Mouse (Mus musculus) stomach, postnatal 0 days (tissue): Measurements from ENCODE around the gene Wdr24. TPM values are rescaled to one million over a fixed set of nuclear protein-coding genes. Genes with fewer than 3 reads are reported as not detected.
A peak's percentile ranks its signal among the peaks of the same experiment; 100 is the strongest.

ENCODE experiments used
- ATAC-seq: fragments of 200-750 bp; cut with Nextera tagmentation; 2 replicates; pipeline ENCODE4 v1.8.0; 2017; ENCODE audit not compliant: low FRiP score, low TSS enrichment
- DNase-seq: peaks from one replicate; pipeline ENCODE4 v3.0.0-alpha.2; 2016; ENCODE audit warnings: low spot score
- H3K27ac ChIP-seq: fragments of 300-500 bp; sonication (generic); replicated peaks from 2 replicates; pipeline ENCODE4 v1.5.1; 2014; ENCODE audit warnings: mild to moderate bottlenecking, control low read depth
- H3K27me3 ChIP-seq: fragments of 300-500 bp; sonication (generic); 2 replicates; pipeline ENCODE4 v1.6.1; 2014; ENCODE audit warnings: low read length; ENCODE audit not compliant: control insufficient read depth, insufficient read depth
- H3K36me3 ChIP-seq: fragments of 300-500 bp; sonication (generic); 2 replicates; pipeline ENCODE4 v1.6.1; 2014; ENCODE audit warnings: low read length, mixed read lengths; ENCODE audit not compliant: control insufficient read depth, insufficient read depth
- H3K4me1 ChIP-seq: fragments of 300-500 bp; sonication (generic); replicated peaks from 2 replicates; pipeline ENCODE4 v1.6.1; 2014; ENCODE audit warnings: antibody characterized with exemption; ENCODE audit not compliant: control insufficient read depth, insufficient read depth
- H3K4me2 ChIP-seq: fragments of 300-500 bp; sonication (generic); replicated peaks from 2 replicates; pipeline ENCODE4 v1.6.1; 2014; ENCODE audit warnings: low read depth, mild to moderate bottlenecking, control low read depth, moderate library complexity
- H3K4me3 ChIP-seq: fragments of 300-500 bp; sonication (generic); 2 replicates; pipeline ENCODE4 v1.5.1; 2014; ENCODE audit warnings: low read depth, low read length, control low read depth
- H3K9ac ChIP-seq: fragments of 300-500 bp; sonication (generic); 2 replicates; pipeline ENCODE4 v1.6.1; 2014; ENCODE audit warnings: mild to moderate bottlenecking, low read length, control low read depth, mixed read lengths
- H3K9me3 ChIP-seq: fragments of 300-500 bp; sonication (generic); 2 replicates; pipeline ENCODE4 v1.6.1; 2016; ENCODE audit warnings: low read length; ENCODE audit not compliant: control insufficient read depth
- CTCF ChIP-seq: IDR thresholded peaks from 2 replicates; pipeline ENCODE4 v1.5.1; 2016; ENCODE audit warnings: antibody characterized with exemption, low read depth, mild to moderate bottlenecking, moderate library complexity
- EP300 ChIP-seq: optimal IDR thresholded peaks from 2 replicates; pipeline ENCODE3; 2016; ENCODE audit warnings: antibody characterized with exemption
- WGBS: fragments of 180-500 bp; shearing (Covaris S2); extraction: QIAGEN DNeasy Blood & Tissue Kit; methylation state at CpG from one replicate; pipeline ENCODE4 v1.1.7; 2014; 5-methylcytosine and 5-hydroxymethylcytosine counted together
- polyA plus RNA-seq: library from polyadenylated mRNA; unstranded; fragments of >200 nt; fragmentation: Nextera tagmentation; extraction: Ambion mirVana; gene quantifications from 2 replicates; pipeline ENCODE4 v1.2.1, GENCODE M21; 2015

The Wdr24 gene
- polyA plus RNA-seq, 1 experiment from 2014 or later: 10.8 TPM

DNA sequence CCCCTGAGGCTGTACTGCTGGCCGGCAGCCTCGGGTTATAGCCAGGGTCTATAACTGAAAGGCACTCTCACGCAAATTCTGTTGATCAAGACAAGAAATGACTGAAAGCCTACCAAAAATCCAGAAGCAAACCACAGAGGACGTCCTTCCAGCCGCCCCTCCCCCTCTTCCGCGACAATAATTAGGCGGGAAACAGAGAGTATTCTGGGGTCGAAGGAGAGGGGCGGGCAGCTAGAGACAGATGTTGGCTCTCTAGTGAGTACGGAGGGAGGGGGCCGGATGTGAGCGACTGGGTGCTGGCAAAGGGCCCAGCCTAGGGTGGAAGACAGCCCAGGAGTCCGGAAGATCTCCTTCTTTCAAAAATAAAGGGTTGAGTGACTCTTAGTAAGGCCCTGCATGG, 30.8 kb upstream of the Wdr24 start, which contains the start of gene Fam173a:
TSS of gene Fam173a (minus strand) at position 287 of the 400 bp plus-strand sequence.
- H3K4me2 ChIP-seq: peak within 1 kb of the TSS; percentile 87
- WGBS: under 1% methylated on average over 14 of the region's 14 CpGs
- H3K9me3 ChIP-seq: no peaks in the 10 kb centered on the region
- H3K27me3 ChIP-seq: no peaks in the 10 kb centered on the region
- peak; percentile 68 for DNase-seq
- peak; percentile 50; the same call in 1 of the 2 replicates for ATAC-seq
- H3K9ac ChIP-seq: peak within 1 kb of the TSS; percentile 76
- H3K4me1 ChIP-seq: peaks cover 3% of the 10 kb centered on the region; the same call in 1 of the 2 replicates
- TF ChIP-seq EP300 (no peak), CTCF (no peak)
- peaks cover 9% of the 10 kb centered on the region; the same call in 1 of the 2 replicates for H3K36me3 ChIP-seq
- peak within 1 kb of the TSS; percentile 79 for H3K4me3 ChIP-seq
- peak within 1 kb of the TSS; percentile 93 for H3K27ac ChIP-seq

DNA sequence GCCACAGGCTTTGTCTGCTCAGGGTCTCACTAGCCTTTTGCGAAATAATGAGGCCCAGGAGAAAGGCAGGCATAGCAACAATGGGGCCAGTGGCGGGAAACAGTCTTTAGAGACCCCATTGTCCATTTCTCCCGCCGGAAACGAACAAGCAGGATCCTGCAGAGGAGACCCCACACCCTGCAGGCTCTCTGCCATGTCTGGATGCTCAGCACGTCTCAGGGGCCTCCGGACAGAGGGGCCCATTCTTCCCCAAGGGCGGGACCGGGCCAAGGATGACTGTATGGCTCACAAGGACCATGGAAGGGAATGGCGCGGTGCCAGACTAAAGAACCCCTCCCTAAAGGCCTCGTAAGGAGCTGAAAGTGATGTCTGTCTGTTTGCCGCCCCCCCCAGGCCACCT, 29.2 kb upstream of the Wdr24 start:
- no peak overlapping the region for H3K4me2 ChIP-seq
- no peaks in the 10 kb centered on the region for H3K27me3 ChIP-seq
- H3K27ac ChIP-seq: no peak overlapping the region
- no peak overlapping the region for H3K4me3 ChIP-seq
- TF ChIP-seq EP300 (no peak), CTCF (no peak)
- no peaks in the 10 kb centered on the region for H3K9me3 ChIP-seq
- DNase-seq: no peak
- WGBS: 69% methylated on average over 13 of the region's 13 CpGs
- peaks cover 9% of the 10 kb centered on the region; the same call in 1 of the 2 replicates for H3K36me3 ChIP-seq
- ATAC-seq: no peak
- H3K9ac ChIP-seq: no peak overlapping the region
- H3K4me1 ChIP-seq: peaks cover 3% of the 10 kb centered on the region; the same call in 1 of the 2 replicates

DNA sequence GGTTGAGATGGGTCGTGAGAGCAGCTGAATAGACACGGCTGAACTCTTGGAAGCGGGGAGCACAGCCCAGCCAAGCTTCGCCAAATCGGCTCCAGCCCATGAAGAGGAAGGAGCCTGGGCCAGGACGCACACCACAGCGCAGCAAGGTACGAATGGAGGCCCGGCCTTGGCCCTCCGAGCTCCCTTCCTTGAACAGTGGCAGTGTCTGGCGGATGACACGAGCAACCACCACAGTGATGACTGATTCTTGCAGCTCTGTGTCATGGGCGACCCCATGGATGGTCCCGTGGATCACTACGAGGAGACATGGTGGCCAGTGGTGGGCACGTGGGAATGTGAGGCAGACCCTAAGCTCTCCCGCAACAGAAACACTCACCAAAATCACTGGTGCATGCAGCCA, 28.4 kb upstream of the Wdr24 start:
- TF ChIP-seq CTCF: no peak
- TF ChIP-seq EP300: no peak
- no peak overlapping the region for H3K4me3 ChIP-seq
- peaks cover 3% of the 10 kb centered on the region; the same call in 1 of the 2 replicates for H3K36me3 ChIP-seq
- no peak overlapping the region for H3K9ac ChIP-seq
- ATAC-seq (no peak), DNase-seq (no peak)
- H3K27ac ChIP-seq: 0 out of 2 replicates have a peak overlapping the region, but pooled peaks have one; percentile 4
- no peaks in the 10 kb centered on the region for H3K27me3 ChIP-seq
- no peaks in the 10 kb centered on the region for H3K9me3 ChIP-seq
- H3K4me1 ChIP-seq: peaks cover 3% of the 10 kb centered on the region; the same call in 1 of the 2 replicates
- 87% methylated on average over 17 of the region's 17 CpGs for WGBS
- no peak overlapping the region for H3K4me2 ChIP-seq

DNA sequence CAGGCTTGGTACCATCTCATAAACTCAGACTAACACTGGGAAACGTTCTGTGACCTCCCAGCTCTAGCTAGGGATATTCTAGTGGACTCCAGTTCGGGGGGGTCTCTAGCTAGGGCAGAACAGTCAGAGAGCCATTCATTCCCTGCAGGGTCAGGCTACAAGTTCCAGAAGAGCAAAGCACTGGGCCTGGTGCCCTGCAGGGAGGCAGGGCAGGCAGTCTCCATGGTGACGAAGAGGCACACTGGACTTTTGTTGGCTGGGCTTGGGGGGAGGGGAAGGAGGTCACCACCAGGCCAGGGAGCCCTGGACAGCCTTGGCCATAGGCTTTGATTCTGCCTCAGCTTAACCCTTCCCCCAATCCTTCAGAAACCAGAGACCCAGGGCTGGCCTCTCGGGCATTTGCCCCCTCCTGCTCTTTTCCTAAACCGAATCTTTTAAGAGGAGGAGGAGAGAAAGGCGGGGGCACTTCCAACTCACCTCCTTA, 27.8 kb upstream of the Wdr24 start, which contains the start of gene AC134908.4:
TSS of gene AC134908.4 (minus strand) at position 51 of the 484 bp plus-strand sequence.
- DNase-seq (no peak), ATAC-seq (no peak)
- Histone ChIP-seq H3K4me1 (peaks cover 3% of the 10 kb centered on the region; the same call in 1 of the 2 replicates), H3K4me3 (peak within 1 kb of the TSS; percentile 75), H3K36me3 (0 out of 2 replicates have a peak, but pooled peaks cover under 1% of the 10 kb centered on the region), H3K9me3 (no peaks in the 10 kb centered on the region), H3K9ac (peak within 1 kb of the TSS; percentile 66), H3K4me2 (peak within 1 kb of the TSS; percentile 86), H3K27ac (peak within 1 kb of the TSS; percentile 8; the same call in 1 of the 2 replicates), H3K27me3 (no peaks in the 10 kb centered on the region)
- WGBS: 45% methylated on average over 6 of the region's 6 CpGs
- no peak for TF ChIP-seq EP300
- TF ChIP-seq CTCF: no peak

DNA sequence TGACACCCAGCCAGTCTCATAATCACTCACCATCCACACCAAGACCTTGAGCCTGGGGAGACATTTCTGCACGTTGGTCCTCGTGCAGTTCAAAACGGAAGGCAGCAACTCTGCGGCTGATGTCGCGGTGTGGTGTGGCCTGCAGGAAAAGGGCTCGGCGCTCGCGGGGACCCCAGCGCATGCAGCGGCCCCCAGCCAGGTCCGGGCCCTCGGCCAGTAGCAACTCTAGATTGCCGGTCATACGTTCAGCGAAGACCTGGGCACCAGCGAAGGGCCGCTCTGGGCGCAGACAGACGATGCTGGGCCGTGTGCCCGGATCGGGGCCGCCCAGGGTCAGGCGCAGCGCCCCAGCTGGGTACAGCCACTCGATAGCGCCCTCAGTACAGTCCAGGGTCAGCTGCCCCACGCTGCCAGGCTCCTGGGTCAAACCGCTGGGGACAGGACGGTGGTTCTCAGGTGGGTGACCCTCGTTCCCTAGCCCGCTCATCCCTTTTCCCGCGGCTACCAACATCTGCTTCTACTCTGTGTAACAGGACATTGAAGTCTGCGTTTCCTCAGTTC, 27.1 kb upstream of the Wdr24 start:
- Histone ChIP-seq H3K4me2 (peak overlapping the region; percentile 86), H3K27me3 (no peaks in the 10 kb centered on the region), H3K4me1 (peaks cover 3% of the 10 kb centered on the region; the same call in 1 of the 2 replicates), H3K36me3 (no peaks in the 10 kb centered on the region), H3K9ac (peak overlapping the region; percentile 66), H3K9me3 (no peaks in the 10 kb centered on the region), H3K27ac (peak overlapping the region; percentile 8; the same call in 1 of the 2 replicates), H3K4me3 (peak overlapping the region; percentile 75)
- TF ChIP-seq EP300 (no peak), CTCF (no peak)
- DNase-seq (no peak), ATAC-seq (no peak)
- 3% methylated on average over 37 of the region's 37 CpGs for WGBS

DNA sequence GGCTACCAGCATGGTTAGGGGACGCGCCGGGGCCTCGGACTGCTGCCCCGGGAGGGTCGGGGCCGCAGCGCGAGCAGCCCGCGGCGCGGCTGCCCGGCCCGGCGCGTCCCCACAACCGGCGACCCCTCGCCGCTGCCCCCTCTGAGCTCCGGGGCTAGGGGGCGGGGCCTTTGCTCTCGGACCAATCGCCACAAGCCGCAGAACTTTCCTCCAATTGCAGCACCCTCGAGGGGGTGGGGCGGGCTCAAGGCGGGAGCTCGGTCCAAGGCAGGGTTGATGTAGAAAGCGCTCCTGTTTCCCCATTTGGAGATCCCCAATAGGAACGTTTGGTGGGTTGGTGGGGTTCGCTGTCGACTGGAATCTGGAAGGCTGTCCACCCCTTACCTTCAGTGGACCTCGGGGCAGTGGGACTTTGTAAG, 26.5 kb upstream of the Wdr24 start, which contains the start of gene Metrn:
TSS of gene Metrn (minus strand) at position 186 of the 419 bp plus-strand sequence.
- Histone ChIP-seq H3K27ac (peak within 1 kb of the TSS; percentile 8; the same call in 1 of the 2 replicates), H3K36me3 (no peaks in the 10 kb centered on the region), H3K4me3 (peak within 1 kb of the TSS; percentile 75), H3K4me2 (peak within 1 kb of the TSS; percentile 86), H3K9me3 (no peaks in the 10 kb centered on the region), H3K9ac (peak within 1 kb of the TSS; percentile 66), H3K4me1 (no peaks in the 10 kb centered on the region; the same call in 1 of the 2 replicates), H3K27me3 (no peaks in the 10 kb centered on the region)
- ATAC-seq (peak; percentile 64; the same call in 1 of the 2 replicates), DNase-seq (peak; percentile 87)
- WGBS: 1% methylated on average over 24 of the region's 35 CpGs
- TF ChIP-seq EP300 (no peak), CTCF (no peak)
